Comparison of ENCODE assay signal across 22 mouse cellular contexts in genomic region chr4:53465887-53466286, GRCm38 (mm10).
"Had no signal": no experiment of that assay in that cellular context is flagged by ENCODE, and none has a peak within 500 bp of the region (broad histone marks: within the 10 kb centered on the region; RNA-seq: fewer than 3 reads in every experiment).

No protein-coding gene starts in this region.

- H3K36me3 ChIP-seq: lung, embryonic 15.5 days; midbrain, embryonic 10.5 days; midbrain, embryonic 12.5 days; neural tube, embryonic 13.5 days; neural tube, embryonic 15.5 days; stomach, embryonic 15.5 days had no signal

- H3K27ac ChIP-seq: lung, embryonic 15.5 days; macrophage; midbrain, embryonic 10.5 days; midbrain, embryonic 12.5 days; neural tube, embryonic 13.5 days; neural tube, embryonic 15.5 days; stomach, embryonic 15.5 days; stomach, postnatal 0 days had no signal

- DNase-seq: liver, postnatal 0 days; lung, adult 2 months; lung, postnatal 14 days; lung, postnatal 36 days; midbrain, embryonic 14.5 days; retina, postnatal 1 day; right cerebral cortex, adult 18-20 months; right cerebral cortex, postnatal 25 days; right cerebral cortex, postnatal 4 days; thymus, adult 2 months; thymus, postnatal 25 days; thymus, postnatal 4 days had no signal

- H3K4me1 ChIP-seq: midbrain, embryonic 10.5 days; midbrain, embryonic 12.5 days; neural tube, embryonic 15.5 days had no signal

- H3K4me3 ChIP-seq: lung, embryonic 15.5 days; megakaryocyte, embryonic 14.5 days; midbrain, embryonic 10.5 days; midbrain, embryonic 12.5 days; neural tube, embryonic 13.5 days; neural tube, embryonic 15.5 days; stomach, embryonic 15.5 days had no signal

- H3K9me3 ChIP-seq: lung, embryonic 15.5 days; megakaryocyte, embryonic 14.5 days; midbrain, embryonic 10.5 days; midbrain, embryonic 12.5 days; neural tube, embryonic 13.5 days; neural tube, embryonic 15.5 days; stomach, embryonic 15.5 days had no signal

- ATAC-seq: liver, postnatal 0 days; lung, postnatal 0 days had no signal

- H3K9ac ChIP-seq: liver, postnatal 0 days; lung, embryonic 15.5 days; midbrain, embryonic 12.5 days; neural tube, embryonic 13.5 days; neural tube, embryonic 15.5 days; stomach, embryonic 15.5 days had no signal

- H3K4me2 ChIP-seq: lung, embryonic 15.5 days; midbrain, embryonic 12.5 days; neural tube, embryonic 13.5 days; neural tube, embryonic 15.5 days; stomach, embryonic 15.5 days had no signal

- H3K27me3 ChIP-seq: lung, embryonic 15.5 days; megakaryocyte, embryonic 14.5 days; midbrain, embryonic 12.5 days; neural tube, embryonic 13.5 days; neural tube, embryonic 15.5 days; stomach, embryonic 15.5 days had no signal
